In the genomic region with DNA sequence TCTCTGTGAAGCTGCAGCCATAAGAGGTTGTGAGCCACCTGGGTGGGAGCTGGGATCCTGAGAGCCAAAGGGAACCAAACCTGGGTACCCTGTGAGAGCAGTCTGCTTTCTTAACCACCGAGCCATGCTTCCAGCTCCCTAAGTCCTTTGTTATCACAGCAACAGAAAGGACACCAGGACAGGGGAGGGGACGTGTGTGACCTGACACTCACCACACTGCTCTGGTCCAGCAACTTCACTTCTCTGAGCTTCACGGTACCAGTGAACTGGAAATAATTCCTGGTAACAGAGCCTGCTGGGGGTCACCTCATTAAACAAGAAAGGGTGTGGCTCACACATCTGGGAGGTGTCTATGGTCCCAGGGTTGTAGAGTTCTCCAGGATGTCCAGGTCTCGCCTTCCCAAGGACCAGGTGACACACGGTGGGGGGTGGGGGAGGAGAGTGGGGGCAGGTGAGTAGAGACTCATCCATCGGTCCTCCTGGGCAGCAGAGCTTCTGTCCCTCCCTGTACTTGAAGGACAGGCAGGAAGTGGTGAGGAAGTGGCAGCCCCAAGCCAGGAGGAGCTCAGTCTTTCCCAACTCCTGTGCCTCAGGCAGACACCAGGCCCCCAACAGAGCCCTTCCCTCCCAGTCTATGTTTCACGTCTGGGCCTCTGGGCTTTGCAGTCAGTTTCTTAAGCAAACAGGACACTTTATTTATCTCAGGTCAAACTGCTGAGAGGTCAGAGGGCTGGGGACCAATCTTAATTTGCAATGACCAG, we compare ENCODE assay signal across 16 mouse cellular contexts.
DNase-seq lines count a peak whose midpoint lies in the region; ATAC-seq and TF ChIP-seq lines count a peak whose summit lies in the region.
"Had no signal": no experiment of that assay in that cellular context is flagged by ENCODE, and none has a peak within 500 bp of the region (broad histone marks: within the 10 kb centered on the region; RNA-seq: fewer than 3 reads in every experiment).

No protein-coding gene starts in this region.

- H3K27me3 ChIP-seq in heart, embryonic 11.5 days (ENCODE audit: control insufficient read depth, insufficient read depth, low read length) = peaks cover 23% of the 10 kb centered on the region
- peaks cover 38% of the 10 kb centered on the region for H3K27me3 ChIP-seq in kidney, embryonic 16.5 days (ENCODE audit: insufficient read depth, low read length)
- H3K27me3 ChIP-seq in embryonic facial prominence, embryonic 10.5 days (replicated peaks; ENCODE audit: low read depth, poor library complexity, severe bottlenecking) = peaks cover 65% of the 10 kb centered on the region

- no peak for ATAC-seq in heart, embryonic 11.5 days (replicated peaks; ENCODE audit: insufficient number of reproducible peaks, low FRiP score, low TSS enrichment)
- ATAC-seq in kidney, embryonic 16.5 days (ENCODE audit: low FRiP score, low TSS enrichment) = peak; percentile 65
- ATAC-seq: forebrain, postnatal 0 days had no signal

- H3K27ac ChIP-seq in heart, embryonic 11.5 days (ENCODE audit: low read depth, low read length) = 0 out of 2 replicates have a peak overlapping the region, but pooled peaks have one; percentile 50
- H3K27ac ChIP-seq in kidney, embryonic 16.5 days (ENCODE audit: low read length) = 0 out of 2 replicates have a peak overlapping the region, but pooled peaks have one; percentile 11
- peak overlapping the region; percentile 44; the same call in 1 of the 2 replicates for H3K27ac ChIP-seq in embryonic facial prominence, embryonic 10.5 days (replicated peaks)
- no peak overlapping the region for H3K27ac ChIP-seq in gastrocnemius, adult 2 months
- H3K27ac ChIP-seq: hindbrain, embryonic 12.5 days; limb, embryonic 13.5 days; liver, embryonic 15.5 days; midbrain, embryonic 12.5 days; stomach, embryonic 15.5 days had no signal

- WGBS in heart, embryonic 11.5 days (ENCODE audit: insufficient replicate concordance) = 13% methylated on average over 7 of the region's 7 CpGs
- 5% methylated on average over 7 of the region's 7 CpGs for WGBS in kidney, embryonic 16.5 days
- WGBS in embryonic facial prominence, embryonic 10.5 days = 23% methylated on average over 7 of the region's 7 CpGs

- no peak overlapping the region for H3K9ac ChIP-seq in heart, embryonic 11.5 days (ENCODE audit: low read depth, low read length)
- H3K9ac ChIP-seq in kidney, embryonic 16.5 days (replicated peaks; ENCODE audit: low read length) = peak overlapping the region; percentile 22; the same call in 1 of the 2 replicates
- H3K9ac ChIP-seq: forebrain, postnatal 0 days; hindbrain, embryonic 12.5 days; limb, embryonic 13.5 days; liver, embryonic 15.5 days; midbrain, embryonic 12.5 days; stomach, embryonic 15.5 days had no signal

- no peaks in the 10 kb centered on the region for H3K9me3 ChIP-seq in heart, embryonic 11.5 days (replicated peaks; ENCODE audit: control insufficient read depth, low read length)
- no peaks in the 10 kb centered on the region for H3K9me3 ChIP-seq in kidney, embryonic 16.5 days (ENCODE audit: low read length)
- no peaks in the 10 kb centered on the region for H3K9me3 ChIP-seq in embryonic facial prominence, embryonic 10.5 days
- H3K9me3 ChIP-seq: hindbrain, embryonic 12.5 days; limb, embryonic 13.5 days; liver, embryonic 15.5 days; midbrain, embryonic 12.5 days; stomach, embryonic 15.5 days had no signal

- no peak overlapping the region for H3K4me3 ChIP-seq in heart, embryonic 11.5 days (ENCODE audit: low read depth, low read length)
- no peak overlapping the region for H3K4me3 ChIP-seq in kidney, embryonic 16.5 days (ENCODE audit: low read length)
- no peak overlapping the region for H3K4me3 ChIP-seq in embryonic facial prominence, embryonic 10.5 days
- no peak overlapping the region for H3K4me3 ChIP-seq in gastrocnemius, adult 2 months
- H3K4me3 ChIP-seq: hindbrain, embryonic 12.5 days; limb, embryonic 13.5 days; liver, embryonic 15.5 days; midbrain, embryonic 12.5 days; stomach, embryonic 15.5 days had no signal

- H3K4me1 ChIP-seq in heart, embryonic 11.5 days (ENCODE audit: control insufficient read depth, insufficient read depth, low read length) = peaks cover 35% of the 10 kb centered on the region
- H3K4me1 ChIP-seq in kidney, embryonic 16.5 days (ENCODE audit: insufficient read depth, low read length) = peaks cover 46% of the 10 kb centered on the region
- peaks cover 55% of the 10 kb centered on the region for H3K4me1 ChIP-seq in embryonic facial prominence, embryonic 10.5 days

- no peak for DNase-seq in heart, postnatal 36 days
- DNase-seq in kidney, postnatal 36 days = no peak
- DNase-seq in 416B (ENCODE audit: low read depth) = peak; percentile 64
- DNase-seq in embryonic facial prominence, embryonic 10.5 days (ENCODE audit: low spot score) = no peak
- DNase-seq in gastrocnemius, adult 2 months = no peak
- no peak for DNase-seq in thymus, postnatal 0 days (ENCODE audit: low spot score)
- DNase-seq: forebrain, postnatal 0 days; lung, postnatal 4 days; thymus, adult 2 months had no signal

- no peaks in the 10 kb centered on the region for H3K36me3 ChIP-seq in heart, embryonic 11.5 days (ENCODE audit: control insufficient read depth, insufficient read depth, low read length)
- no peaks in the 10 kb centered on the region for H3K36me3 ChIP-seq in kidney, embryonic 16.5 days (ENCODE audit: insufficient read depth, low read length)
- no peaks in the 10 kb centered on the region for H3K36me3 ChIP-seq in embryonic facial prominence, embryonic 10.5 days (replicated peaks)
- H3K36me3 ChIP-seq: hindbrain, embryonic 12.5 days; limb, embryonic 13.5 days; liver, embryonic 15.5 days; midbrain, embryonic 12.5 days; stomach, embryonic 15.5 days had no signal

- H3K4me2 ChIP-seq in heart, embryonic 11.5 days = no peak overlapping the region
- no peak overlapping the region for H3K4me2 ChIP-seq in kidney, embryonic 16.5 days (replicated peaks; ENCODE audit: low read depth, low read length)
- H3K4me2 ChIP-seq: hindbrain, embryonic 12.5 days; limb, embryonic 13.5 days; liver, embryonic 15.5 days; midbrain, embryonic 12.5 days; stomach, embryonic 15.5 days had no signal

- TF ChIP-seq CTCF in gastrocnemius, adult 2 months (IDR thresholded peaks at IDR 0.05) = no peak

- intact Hi-C loops in heart, postnatal 36 days (cut with DNase I) = no loop called here
- intact Hi-C loops in gastrocnemius, adult 2 months (cut with DNase I) = no loop called here
